Mouse (Mus musculus): Measurements from ENCODE around the gene Msln.

GRCm38 (mm10) chr17:25749314-25749713 is 4.9 kb downstream of the Msln start:
- TF ChIP-seq CTCF (IDR thresholded peaks at IDR 0.05; ENCODE audit: insufficient read depth, low read length) (no peak), POLR2A (IDR thresholded peaks at IDR 0.05; ENCODE audit: borderline replicate concordance, extremely low read depth, low read depth, low read length) (no peak)
